Comparison of ENCODE assay signal across 21 mouse cellular contexts in the genomic region with DNA sequence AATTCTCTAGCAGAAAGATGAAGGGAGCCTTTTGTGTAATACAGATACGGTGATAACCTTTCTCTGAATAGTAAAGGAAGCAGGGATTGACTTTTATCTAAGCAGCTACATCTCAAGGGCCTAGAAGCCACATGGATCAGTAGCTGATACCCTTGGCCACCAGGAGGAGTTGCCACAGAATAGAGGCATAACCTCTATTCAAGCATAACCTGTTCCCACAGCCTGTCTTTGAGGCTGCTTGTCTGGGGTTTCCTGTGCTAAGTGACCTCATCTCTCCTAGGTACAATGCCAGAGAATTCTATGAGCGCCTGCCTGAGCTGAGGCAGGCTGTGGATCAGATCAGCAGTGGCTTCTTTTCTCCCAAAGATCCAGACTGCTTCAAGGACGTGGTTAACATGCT. TPM values are rescaled to one million over a fixed set of nuclear protein-coding genes. Genes with fewer than 3 reads are reported as not detected.
DNase-seq lines count a peak whose midpoint lies in the region; ATAC-seq and TF ChIP-seq lines count a peak whose summit lies in the region.
"Had no signal": no experiment of that assay in that cellular context is flagged by ENCODE, and none has a peak within 500 bp of the region (broad histone marks: within the 10 kb centered on the region; RNA-seq: fewer than 3 reads in every experiment).

No protein-coding gene starts in this region.

- H3K27ac ChIP-seq in kidney, adult 2 months (ENCODE audit: insufficient read depth, low read depth, low read length) = no peak overlapping the region
- no peak overlapping the region for H3K27ac ChIP-seq in left cerebral cortex, adult 2 months
- no peak overlapping the region for H3K27ac ChIP-seq in midbrain, embryonic 13.5 days
- H3K27ac ChIP-seq in forebrain, embryonic 11.5 days (ENCODE audit: low read depth, low read length) = no peak overlapping the region
- H3K27ac ChIP-seq: heart, embryonic 10.5 days; kidney, embryonic 15.5 days; liver, embryonic 13.5 days; stomach, embryonic 15.5 days had no signal

- no peak overlapping the region for H3K4me2 ChIP-seq in midbrain, embryonic 13.5 days (replicated peaks)
- no peak overlapping the region for H3K4me2 ChIP-seq in forebrain, embryonic 11.5 days (ENCODE audit: low read depth, low read length, severe bottlenecking)
- H3K4me2 ChIP-seq: kidney, embryonic 15.5 days; liver, embryonic 13.5 days; stomach, embryonic 15.5 days had no signal

- TF ChIP-seq CTCF in kidney, adult 2 months (conservative IDR thresholded peaks at IDR 0.05; ENCODE audit: insufficient read depth, insufficient read length, low read depth, low read length) = 0 out of 2 replicates have a peak, but pooled peaks have one; percentile 16
- TF ChIP-seq CTCF in Patski (IDR thresholded peaks at IDR 0.05) = no peak
- no peak; the same call in none of the 2 replicates for TF ChIP-seq CTCF in left cerebral cortex, adult 2 months (IDR thresholded peaks at IDR 0.05)

- H3K9me3 ChIP-seq in midbrain, embryonic 13.5 days = no peaks in the 10 kb centered on the region
- no peaks in the 10 kb centered on the region for H3K9me3 ChIP-seq in forebrain, embryonic 11.5 days (ENCODE audit: control insufficient read depth, low read length)
- H3K9me3 ChIP-seq: heart, embryonic 10.5 days; kidney, embryonic 15.5 days; liver, embryonic 13.5 days; stomach, embryonic 15.5 days had no signal

- CTCF ChIA-PET in Patski (lab: Charles Lee) = interaction anchor here (1.2 to 1.5 kb wide), 4 partner anchors 12 to 75 kb away, joined by 3 to 4 read pairs (median 4); no protein-coding TSS in a partner anchor

- no peak for TF ChIP-seq POLR2A in kidney, adult 2 months (IDR thresholded peaks at IDR 0.05; ENCODE audit: low read depth, low read length)

- H3K9ac ChIP-seq in midbrain, embryonic 13.5 days (replicated peaks) = no peak overlapping the region
- H3K9ac ChIP-seq in forebrain, embryonic 11.5 days (ENCODE audit: low read length) = no peak overlapping the region
- H3K9ac ChIP-seq: kidney, embryonic 15.5 days; liver, embryonic 13.5 days; stomach, embryonic 15.5 days had no signal

- 86% methylated on average over 3 of the region's 3 CpGs for WGBS in kidney, adult 2 months
- WGBS in midbrain, embryonic 13.5 days = 83% methylated on average over 3 of the region's 3 CpGs
- WGBS in forebrain, embryonic 11.5 days = 95% methylated on average over 3 of the region's 3 CpGs

- intact Hi-C loops in left cerebral cortex, adult 2 months (cut with DNase I) = no loop called here

- ATAC-seq in Patski = peak; percentile 59
- 0 out of 2 replicates have a peak, but pooled peaks have one; percentile 26 for ATAC-seq in megakaryocyte-erythroid progenitor cell, adult 5-6 weeks (replicated peaks; ENCODE audit: low FRiP score, low TSS enrichment, poor library complexity, severe bottlenecking)
- no peak for ATAC-seq in midbrain, embryonic 13.5 days
- ATAC-seq in forebrain, embryonic 11.5 days (replicated peaks; ENCODE audit: low FRiP score) = no peak
- ATAC-seq: activated CD4-positive, CD25-positive, alpha-beta regulatory T cell, adult 4 months; forebrain, embryonic 16.5 days; hindbrain, embryonic 16.5 days had no signal

- no peaks in the 10 kb centered on the region for H3K36me3 ChIP-seq in kidney, adult 2 months (ENCODE audit: control insufficient read depth, insufficient read depth, low read length)
- H3K36me3 ChIP-seq in midbrain, embryonic 13.5 days = peaks cover 99% of the 10 kb centered on the region
- H3K36me3 ChIP-seq in forebrain, embryonic 11.5 days (ENCODE audit: control insufficient read depth, insufficient read depth, low read length) = peaks cover 3% of the 10 kb centered on the region; the same call in 1 of the 2 replicates

- in situ Hi-C loops in Patski (cut with MboI; ENCODE audit: low pct_unique_long_range_greater_than_20kb) = loop anchor here (5.0 kb wide), 1 partner anchor 174 kb away; no protein-coding TSS in a partner anchor

- no peaks in the 10 kb centered on the region for H3K4me1 ChIP-seq in kidney, adult 2 months (ENCODE audit: control insufficient read depth, insufficient read depth, low read length)
- H3K4me1 ChIP-seq in midbrain, embryonic 13.5 days (replicated peaks) = no peaks in the 10 kb centered on the region
- no peaks in the 10 kb centered on the region for H3K4me1 ChIP-seq in forebrain, embryonic 11.5 days (replicated peaks; ENCODE audit: control insufficient read depth, insufficient read depth, low read length)
- H3K4me1 ChIP-seq: heart, embryonic 10.5 days; kidney, embryonic 15.5 days; liver, embryonic 13.5 days; stomach, embryonic 15.5 days had no signal

- no peak overlapping the region for H3K4me3 ChIP-seq in kidney, adult 2 months (ENCODE audit: insufficient read depth, low read depth, low read length)
- H3K4me3 ChIP-seq in left cerebral cortex, adult 2 months = no peak overlapping the region
- H3K4me3 ChIP-seq in midbrain, embryonic 13.5 days (replicated peaks) = no peak overlapping the region
- no peak overlapping the region for H3K4me3 ChIP-seq in forebrain, embryonic 11.5 days (ENCODE audit: low read depth, low read length)
- H3K4me3 ChIP-seq: heart, embryonic 10.5 days; kidney, embryonic 15.5 days; liver, embryonic 13.5 days; stomach, embryonic 15.5 days had no signal

- no peak for DNase-seq in kidney, adult 2 months
- DNase-seq in kidney, postnatal 10 days = no peak
- DNase-seq in 416B (ENCODE audit: low read depth) (peak; percentile 40), Patski (ENCODE audit: low read depth, low spot score) (no peak)
- no peak for DNase-seq in left cerebral cortex, adult 2 months (ENCODE audit: extremely low spot score in 1 of 2, low spot score in 2 of 2)
- DNase-seq in forebrain, embryonic 11.5 days (ENCODE audit: low spot score) = no peak
- DNase-seq: adrenal gland, postnatal 36 days; cerebellum, adult 9-11 months; heart, postnatal 36 days; left cerebral cortex, postnatal 4 days; liver, embryonic 13.5 days; lung, postnatal 4 days; thymus, postnatal 14 days had no signal

- no peaks in the 10 kb centered on the region for H3K27me3 ChIP-seq in kidney, adult 2 months (replicated peaks; ENCODE audit: control insufficient read depth, insufficient read depth, low read length)
- no peaks in the 10 kb centered on the region for H3K27me3 ChIP-seq in Patski
- H3K27me3 ChIP-seq in midbrain, embryonic 13.5 days = no peaks in the 10 kb centered on the region
- no peaks in the 10 kb centered on the region for H3K27me3 ChIP-seq in forebrain, embryonic 11.5 days (ENCODE audit: control insufficient read depth, insufficient read depth, low read length)
- H3K27me3 ChIP-seq: kidney, embryonic 15.5 days; liver, embryonic 13.5 days; stomach, embryonic 15.5 days had no signal

- POLR2A ChIA-PET in Patski (lab: Charles Lee) = no interaction called here

RNA-seq across cellular contexts. Expression of gene Pygb, which starts 41.6 kb away (rescaled TPM):
- 24.7 and 27.0 TPM in 2 replicates for polyA plus RNA-seq in kidney, adult 2 months (2012; rRNA removed)
- 66.6 TPM for polyA plus RNA-seq in Patski (2021)
- total RNA-seq in megakaryocyte-erythroid progenitor cell, adult 5-6 weeks (2014; fragmentation: Nextera tagmentation) = 14.1 and 16.1 TPM in 2 replicates
- 11.7 and 13.0 TPM in 2 replicates for total RNA-seq in megakaryocyte-erythroid progenitor cell, adult 5-6 weeks (2017)
- 100 to 1,000 TPM; 126 to 127 TPM for total RNA-seq in left cerebral cortex, adult 2 months (2021)
- polyA plus RNA-seq in midbrain, embryonic 13.5 days (2015; fragmentation: Nextera tagmentation; extraction: Ambion mirVana) = 66.0 and 72.5 TPM in 2 replicates
- 55.6 and 59.4 TPM in 2 replicates for polyA plus RNA-seq in forebrain, embryonic 11.5 days (2014; fragmentation: Nextera tagmentation; extraction: Ambion mirVana)

Comparison
In these comparisons a context has a peak if more than half of its experiments do, and no peak if none do; other contexts are left out.
1. ATAC-seq: peak in Patski (single experiment) and megakaryocyte-erythroid progenitor cell, adult 5-6 weeks (single experiment); none in midbrain, embryonic 13.5 days (single experiment) and forebrain, embryonic 11.5 days (single experiment).